Mouse (Mus musculus) heart, postnatal 10 days (tissue): ENCODE measurements at regions not wholly inside any gene's neighbourhood (a gene's known extent, or its start where the extent isn't known, plus 50 kb on each side); places are given as distances from the start of the nearest gene placed in this dataset.

ENCODE experiments used
- DNase-seq, 2 experiments: peaks; one replicate each; pipeline ENCODE4 v3.0.0; 2021
- intact Hi-C: fragments of 180-260 bp; cut with DNase I; formaldehyde crosslinking; loops from one replicate; pipeline ENCODE4 v1.15.1; 2025

GRCm38 (mm10) chr6:98767858-98768336 lies 425.3 kb upstream of the Gm765 start:
- DNase-seq: no peak

GRCm38 (mm10) chr6:98754487-98754886 lies 411.9 kb upstream of the Gm765 start:
- DNase-seq: no peak
- intact Hi-C loops: no loop called here

More at GRCm38 (mm10) chr6:98767858-98768336, 425.3 kb upstream of the Gm765 start:
- intact Hi-C loops: no loop called here

GRCm38 (mm10) chr6:98748618-98749017 lies 406.1 kb upstream of the Gm765 start:
- intact Hi-C loops: no loop called here

GRCm38 (mm10) chr6:98746976-98747375 lies 404.4 kb upstream of the Gm765 start:
- intact Hi-C loops: no loop called here
- DNase-seq: no peak

More at GRCm38 (mm10) chr6:98748618-98749017, 406.1 kb upstream of the Gm765 start:
- DNase-seq: no peak

- intact Hi-C loops: no loop called here
- no peak for DNase-seq
These were observed 397.9 kb upstream of the Gm765 start for GRCm38 (mm10) chr6:98740447-98740846.

- DNase-seq: no peak
- intact Hi-C loops: no loop called here
These were observed 388.5 kb upstream of the Gm765 start for GRCm38 (mm10) chr6:98731010-98731530.

- no peak for DNase-seq
- intact Hi-C loops: no loop called here
These were observed 384.1 kb upstream of the Gm765 start for GRCm38 (mm10) chr6:98726605-98727144.

- DNase-seq: no peak
- intact Hi-C loops: no loop called here
These were observed 362.5 kb upstream of the Gm765 start for GRCm38 (mm10) chr6:98704887-98705622.

- intact Hi-C loops: no loop called here
- no peak for DNase-seq
These were observed 355.0 kb upstream of the Gm765 start for GRCm38 (mm10) chr6:98697571-98697970.

- intact Hi-C loops: no loop called here
- DNase-seq: no peak
These were observed 350.9 kb upstream of the Gm765 start for GRCm38 (mm10) chr6:98693411-98693810.

GRCm38 (mm10) chr6:98690133-98690532 lies 347.6 kb upstream of the Gm765 start:
- DNase-seq: no peak
- intact Hi-C loops: no loop called here

GRCm38 (mm10) chr6:98689395-98689794 lies 346.8 kb upstream of the Gm765 start:
- no peak for DNase-seq
- intact Hi-C loops: no loop called here

GRCm38 (mm10) chr6:98688624-98689023 lies 346.1 kb upstream of the Gm765 start:
- DNase-seq: no peak

GRCm38 (mm10) chr6:98666388-98666989 lies 323.9 kb upstream of the Gm765 start:
- intact Hi-C loops: no loop called here
- no peak for DNase-seq

More at GRCm38 (mm10) chr6:98688624-98689023, 346.1 kb upstream of the Gm765 start:
- intact Hi-C loops: no loop called here

- no peak for DNase-seq
- intact Hi-C loops: no loop called here
These were observed 309.3 kb upstream of the Gm765 start for GRCm38 (mm10) chr6:98651827-98652226.

- no peak for DNase-seq
- intact Hi-C loops: no loop called here
These were observed 308.8 kb upstream of the Gm765 start for GRCm38 (mm10) chr6:98651315-98651714.

GRCm38 (mm10) chr6:98640316-98640715 lies 297.8 kb upstream of the Gm765 start:
- intact Hi-C loops: no loop called here
- no peak for DNase-seq

GRCm38 (mm10) chr6:98635816-98636215 lies 293.3 kb upstream of the Gm765 start:
- intact Hi-C loops: no loop called here
- DNase-seq: no peak

- peak; percentile 6 to 7 for DNase-seq
- intact Hi-C loops: no loop called here
These were observed 289.9 kb upstream of the Gm765 start for GRCm38 (mm10) chr6:98632278-98633063.

- intact Hi-C loops: no loop called here
- no peak for DNase-seq
These were observed 288.7 kb upstream of the Gm765 start for GRCm38 (mm10) chr6:98631269-98631668.

- intact Hi-C loops: no loop called here
- no peak for DNase-seq
These were observed 287.1 kb upstream of the Gm765 start for GRCm38 (mm10) chr6:98629646-98630045.
